Comparison of ENCODE assay signal across 28 mouse cellular contexts in the genomic region with DNA sequence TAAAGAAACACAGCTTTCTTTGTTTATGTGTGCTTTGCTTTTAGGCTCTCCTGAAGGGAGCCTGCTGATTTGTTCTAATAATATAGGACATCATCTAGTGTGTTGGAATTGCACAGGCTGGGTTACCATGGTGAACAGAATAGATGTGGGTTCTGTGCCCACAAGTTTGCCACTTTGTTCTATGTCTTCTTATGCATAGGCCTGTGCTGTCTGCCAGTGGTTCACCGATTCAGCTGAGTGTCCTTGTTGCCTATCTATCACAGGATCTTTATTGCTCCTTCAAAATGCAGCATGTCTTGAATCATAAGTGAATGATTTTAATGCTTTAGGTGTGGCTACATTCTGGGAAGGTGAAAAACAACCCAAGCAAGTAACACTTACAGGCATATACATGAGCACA.
DNase-seq lines count a peak whose midpoint lies in the region; ATAC-seq and TF ChIP-seq lines count a peak whose summit lies in the region.
"Had no signal": no experiment of that assay in that cellular context is flagged by ENCODE, and none has a peak within 500 bp of the region (broad histone marks: within the 10 kb centered on the region; RNA-seq: fewer than 3 reads in every experiment).

No protein-coding gene starts in this region.

- no peak for TF ChIP-seq CTCF in midbrain, postnatal 0 days (IDR thresholded peaks at IDR 0.05)

- WGBS in embryonic facial prominence, embryonic 15.5 days = 60% methylated on average over 1 of the region's 1 CpGs
- 87% methylated on average over 1 of the region's 1 CpGs for WGBS in embryonic facial prominence, embryonic 10.5 days
- WGBS in kidney, embryonic 15.5 days = 31% methylated on average over 1 of the region's 1 CpGs
- WGBS in kidney, embryonic 14.5 days = 26% methylated on average over 1 of the region's 1 CpGs
- WGBS in midbrain, embryonic 11.5 days = 100% methylated on average over 1 of the region's 1 CpGs
- WGBS in midbrain, postnatal 0 days = 69% methylated on average over 1 of the region's 1 CpGs

- H3K36me3 ChIP-seq in embryonic facial prominence, embryonic 15.5 days = no peaks in the 10 kb centered on the region
- H3K36me3 ChIP-seq in embryonic facial prominence, embryonic 10.5 days (replicated peaks) = no peaks in the 10 kb centered on the region
- H3K36me3 ChIP-seq in kidney, embryonic 15.5 days = no peaks in the 10 kb centered on the region
- no peaks in the 10 kb centered on the region for H3K36me3 ChIP-seq in kidney, embryonic 14.5 days (ENCODE audit: control insufficient read depth, insufficient read depth, low read length)
- no peaks in the 10 kb centered on the region for H3K36me3 ChIP-seq in midbrain, embryonic 11.5 days (ENCODE audit: control insufficient read depth, insufficient read depth, low read length)
- H3K36me3 ChIP-seq in midbrain, postnatal 0 days (ENCODE audit: insufficient read depth, low read length) = no peaks in the 10 kb centered on the region
- H3K36me3 ChIP-seq: embryonic facial prominence, embryonic 12.5 days; forebrain, embryonic 12.5 days; forebrain, embryonic 15.5 days; heart, embryonic 12.5 days; heart, embryonic 15.5 days had no signal

- H3K9ac ChIP-seq in embryonic facial prominence, embryonic 15.5 days = no peak overlapping the region
- H3K9ac ChIP-seq in kidney, embryonic 15.5 days = no peak overlapping the region
- H3K9ac ChIP-seq in kidney, embryonic 14.5 days (ENCODE audit: low read depth, low read length) = no peak overlapping the region
- no peak overlapping the region for H3K9ac ChIP-seq in midbrain, embryonic 11.5 days (ENCODE audit: low read length)
- no peak overlapping the region for H3K9ac ChIP-seq in midbrain, postnatal 0 days (replicated peaks; ENCODE audit: low read length, poor library complexity, severe bottlenecking)
- H3K9ac ChIP-seq: embryonic facial prominence, embryonic 12.5 days; forebrain, embryonic 12.5 days; forebrain, embryonic 15.5 days; heart, embryonic 12.5 days; heart, embryonic 15.5 days; hindbrain, embryonic 14.5 days had no signal

- ATAC-seq in embryonic facial prominence, embryonic 15.5 days (ENCODE audit: insufficient number of reproducible peaks, low FRiP score, low TSS enrichment, low read depth) = no peak
- ATAC-seq in kidney, embryonic 15.5 days (replicated peaks; ENCODE audit: low FRiP score) = no peak
- no peak for ATAC-seq in kidney, embryonic 14.5 days (ENCODE audit: low FRiP score, low TSS enrichment)
- ATAC-seq in midbrain, embryonic 11.5 days (ENCODE audit: low FRiP score) = no peak
- no peak for ATAC-seq in midbrain, postnatal 0 days (ENCODE audit: low FRiP score)
- ATAC-seq: forebrain, embryonic 15.5 days; hindbrain, postnatal 0 days; inflammation-experienced regulatory T-cells, adult 6 months; Patski had no signal

- DNase-seq in embryonic facial prominence, embryonic 10.5 days (ENCODE audit: low spot score) = no peak
- DNase-seq in midbrain, embryonic 11.5 days (ENCODE audit: low spot score, missing footprints) = peak; percentile 60
- no peak for DNase-seq in midbrain, postnatal 0 days (ENCODE audit: low spot score)
- DNase-seq in right cerebral cortex, postnatal 14 days = no peak
- DNase-seq: adrenal gland, postnatal 10 days; cerebellum, adult 11 months; cerebellum, adult 2 months; cerebellum, adult 9-11 months; gastrocnemius, adult 2 months; gastrocnemius, postnatal 14 days; heart, adult 18-20 months; heart, postnatal 14 days; heart, postnatal 4 days had no signal

- peak overlapping the region; percentile 41; the same call in 1 of the 2 replicates for H3K27ac ChIP-seq in embryonic facial prominence, embryonic 15.5 days (replicated peaks)
- H3K27ac ChIP-seq in embryonic facial prominence, embryonic 10.5 days (replicated peaks) = no peak overlapping the region
- 0 out of 2 replicates have a peak overlapping the region, but pooled peaks have one; percentile 6 for H3K27ac ChIP-seq in kidney, embryonic 15.5 days
- no peak overlapping the region for H3K27ac ChIP-seq in kidney, embryonic 14.5 days (ENCODE audit: low read depth, low read length)
- H3K27ac ChIP-seq in midbrain, embryonic 11.5 days (ENCODE audit: low read depth, low read length) = no peak overlapping the region
- H3K27ac ChIP-seq in midbrain, postnatal 0 days (ENCODE audit: low read depth, low read length) = no peak overlapping the region
- H3K27ac ChIP-seq: embryonic facial prominence, embryonic 12.5 days; forebrain, embryonic 12.5 days; forebrain, embryonic 15.5 days; gastrocnemius, adult 2 months; heart, embryonic 15.5 days; hindbrain, embryonic 14.5 days; hindbrain, postnatal 0 days had no signal

- no peaks in the 10 kb centered on the region for H3K27me3 ChIP-seq in embryonic facial prominence, embryonic 15.5 days
- H3K27me3 ChIP-seq in embryonic facial prominence, embryonic 10.5 days (replicated peaks; ENCODE audit: low read depth, poor library complexity, severe bottlenecking) = no peaks in the 10 kb centered on the region
- no peaks in the 10 kb centered on the region for H3K27me3 ChIP-seq in kidney, embryonic 15.5 days
- H3K27me3 ChIP-seq in kidney, embryonic 14.5 days (ENCODE audit: control insufficient read depth, insufficient read depth, low read length) = no peaks in the 10 kb centered on the region
- no peaks in the 10 kb centered on the region for H3K27me3 ChIP-seq in midbrain, embryonic 11.5 days (ENCODE audit: control insufficient read depth, insufficient read depth, low read length)
- no peaks in the 10 kb centered on the region for H3K27me3 ChIP-seq in midbrain, postnatal 0 days (ENCODE audit: insufficient read depth, low read length)
- H3K27me3 ChIP-seq: CH12.LX; embryonic facial prominence, embryonic 12.5 days; forebrain, embryonic 12.5 days; forebrain, embryonic 15.5 days; heart, embryonic 12.5 days; heart, embryonic 15.5 days; Patski had no signal

- no peak overlapping the region for H3K4me2 ChIP-seq in embryonic facial prominence, embryonic 15.5 days (replicated peaks)
- no peak overlapping the region for H3K4me2 ChIP-seq in kidney, embryonic 15.5 days
- no peak overlapping the region for H3K4me2 ChIP-seq in kidney, embryonic 14.5 days (replicated peaks; ENCODE audit: low read depth, low read length)
- no peak overlapping the region for H3K4me2 ChIP-seq in midbrain, embryonic 11.5 days
- H3K4me2 ChIP-seq in midbrain, postnatal 0 days (ENCODE audit: low read depth, low read length, poor library complexity, severe bottlenecking) = no peak overlapping the region
- H3K4me2 ChIP-seq: embryonic facial prominence, embryonic 12.5 days; forebrain, embryonic 12.5 days; forebrain, embryonic 15.5 days; heart, embryonic 12.5 days; heart, embryonic 15.5 days; hindbrain, embryonic 14.5 days had no signal

- H3K4me1 ChIP-seq in embryonic facial prominence, embryonic 15.5 days = peaks cover 5% of the 10 kb centered on the region; the same call in 1 of the 2 replicates
- 0 out of 2 replicates have a peak, but pooled peaks cover 2% of the 10 kb centered on the region for H3K4me1 ChIP-seq in embryonic facial prominence, embryonic 10.5 days
- peaks cover 6% of the 10 kb centered on the region for H3K4me1 ChIP-seq in kidney, embryonic 15.5 days
- H3K4me1 ChIP-seq in kidney, embryonic 14.5 days (ENCODE audit: control insufficient read depth, insufficient read depth, low read length) = peaks cover 8% of the 10 kb centered on the region; the same call in 1 of the 2 replicates
- 0 out of 2 replicates have a peak, but pooled peaks cover under 1% of the 10 kb centered on the region for H3K4me1 ChIP-seq in midbrain, embryonic 11.5 days (ENCODE audit: control insufficient read depth, insufficient read depth, low read length)
- no peaks in the 10 kb centered on the region for H3K4me1 ChIP-seq in midbrain, postnatal 0 days (ENCODE audit: insufficient read depth, low read length)
- H3K4me1 ChIP-seq: embryonic facial prominence, embryonic 12.5 days had no signal

- no peak overlapping the region for H3K4me3 ChIP-seq in embryonic facial prominence, embryonic 15.5 days (replicated peaks)
- no peak overlapping the region for H3K4me3 ChIP-seq in embryonic facial prominence, embryonic 10.5 days
- H3K4me3 ChIP-seq in kidney, embryonic 15.5 days (replicated peaks) = no peak overlapping the region
- no peak overlapping the region for H3K4me3 ChIP-seq in kidney, embryonic 14.5 days (ENCODE audit: low read length)
- no peak overlapping the region for H3K4me3 ChIP-seq in midbrain, embryonic 11.5 days (ENCODE audit: low read depth, low read length)
- H3K4me3 ChIP-seq in midbrain, postnatal 0 days (ENCODE audit: low read depth, low read length) = no peak overlapping the region
- H3K4me3 ChIP-seq: embryonic facial prominence, embryonic 12.5 days; erythroblast, embryonic 14.5 days; forebrain, embryonic 12.5 days; forebrain, embryonic 15.5 days; gastrocnemius, adult 2 months; heart, embryonic 12.5 days; heart, embryonic 15.5 days had no signal

- no peaks in the 10 kb centered on the region for H3K9me3 ChIP-seq in embryonic facial prominence, embryonic 15.5 days (replicated peaks)
- H3K9me3 ChIP-seq in embryonic facial prominence, embryonic 10.5 days = peaks cover 3% of the 10 kb centered on the region; the same call in 1 of the 2 replicates
- H3K9me3 ChIP-seq in kidney, embryonic 15.5 days (replicated peaks) = no peaks in the 10 kb centered on the region
- H3K9me3 ChIP-seq in kidney, embryonic 14.5 days (ENCODE audit: control insufficient read depth, low read length) = no peaks in the 10 kb centered on the region
- no peaks in the 10 kb centered on the region; the same call in 1 of the 2 replicates for H3K9me3 ChIP-seq in midbrain, embryonic 11.5 days (ENCODE audit: control insufficient read depth, low read length)
- H3K9me3 ChIP-seq in midbrain, postnatal 0 days (ENCODE audit: low read length) = no peaks in the 10 kb centered on the region
- H3K9me3 ChIP-seq: embryonic facial prominence, embryonic 12.5 days; forebrain, embryonic 12.5 days; forebrain, embryonic 15.5 days; G1E; heart, embryonic 12.5 days; heart, embryonic 15.5 days had no signal

Comparison
In these comparisons a context has a peak if more than half of its experiments do, and no peak if none do; other contexts are left out.
1. H3K27ac ChIP-seq: peak in embryonic facial prominence, embryonic 15.5 days (single experiment) and kidney, embryonic 15.5 days (single experiment); none in embryonic facial prominence, embryonic 10.5 days (single experiment), kidney, embryonic 14.5 days (single experiment), midbrain, embryonic 11.5 days (single experiment) and midbrain, postnatal 0 days (single experiment).